In the genomic region with DNA sequence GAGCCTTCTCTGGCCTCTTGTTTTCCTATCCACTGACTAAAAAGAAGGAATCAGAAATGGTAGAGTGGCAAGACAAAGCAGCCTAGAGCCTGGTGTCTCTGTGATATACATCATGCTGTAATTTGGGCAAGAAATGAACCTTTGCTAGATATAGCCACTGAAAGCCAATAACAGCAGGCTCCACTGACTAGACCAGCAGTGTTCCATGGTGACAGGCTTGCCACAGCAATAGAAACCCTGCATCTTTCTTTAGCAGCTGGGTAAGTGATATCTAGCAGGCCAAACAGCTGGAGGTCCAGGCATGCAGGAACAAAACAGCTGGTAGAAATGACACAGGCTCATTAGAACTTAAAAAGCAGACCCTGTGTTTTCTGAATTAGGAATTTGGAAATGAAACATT, we compare ENCODE assay signal across 28 mouse cellular contexts. TPM values are rescaled to one million over a fixed set of nuclear protein-coding genes. Genes with fewer than 3 reads are reported as not detected.
"Had no signal": no experiment of that assay in that cellular context is flagged by ENCODE, and none has a peak within 500 bp of the region (broad histone marks: within the 10 kb centered on the region; RNA-seq: fewer than 3 reads in every experiment).

No protein-coding gene starts in this region.

- H3K4me3 ChIP-seq: embryonic facial prominence, embryonic 12.5 days; embryonic facial prominence, embryonic 13.5 days; embryonic facial prominence, embryonic 15.5 days; erythroblast, embryonic 14.5 days; forebrain, embryonic 10.5 days; forebrain, embryonic 12.5 days; forebrain, embryonic 13.5 days; forebrain, embryonic 15.5 days; gastrocnemius, adult 2 months; heart, adult 2 months had no signal

- H3K27me3 ChIP-seq: embryonic facial prominence, embryonic 12.5 days; embryonic facial prominence, embryonic 13.5 days; embryonic facial prominence, embryonic 15.5 days; forebrain, embryonic 12.5 days; forebrain, embryonic 13.5 days; forebrain, embryonic 15.5 days had no signal

- H3K4me2 ChIP-seq: embryonic facial prominence, embryonic 12.5 days; embryonic facial prominence, embryonic 13.5 days; embryonic facial prominence, embryonic 15.5 days; forebrain, embryonic 12.5 days; forebrain, embryonic 13.5 days; forebrain, embryonic 15.5 days had no signal

- DNase-seq: cerebellum, adult 18-20 months; cerebellum, adult 2 months; cerebellum, adult 8-10 months; cerebellum, adult 9-10 months; cerebellum, adult 9-11 months; cerebellum, postnatal 10 days; cerebellum, postnatal 14 days; cerebellum, postnatal 25 days; cerebellum, postnatal 36 days; embryo, embryonic 11 days; forebrain, postnatal 0 days; gastrocnemius, adult 2 months; gastrocnemius, postnatal 10 days; gastrocnemius, postnatal 14 days; gastrocnemius, postnatal 25 days; gastrocnemius, postnatal 36 days; heart, adult 2 months had no signal

- ATAC-seq: forebrain, embryonic 13.5 days; forebrain, embryonic 14.5 days; forebrain, embryonic 15.5 days; forebrain, embryonic 16.5 days; forebrain, postnatal 0 days had no signal

- H3K9ac ChIP-seq: embryonic facial prominence, embryonic 12.5 days; embryonic facial prominence, embryonic 13.5 days; embryonic facial prominence, embryonic 15.5 days; forebrain, embryonic 12.5 days; forebrain, embryonic 13.5 days; forebrain, embryonic 15.5 days; forebrain, postnatal 0 days had no signal

- H3K4me1 ChIP-seq: embryonic facial prominence, embryonic 12.5 days; embryonic facial prominence, embryonic 13.5 days; embryonic facial prominence, embryonic 15.5 days; forebrain, embryonic 10.5 days; forebrain, embryonic 12.5 days; forebrain, embryonic 13.5 days; forebrain, embryonic 15.5 days had no signal

- H3K9me3 ChIP-seq: embryonic facial prominence, embryonic 12.5 days; embryonic facial prominence, embryonic 13.5 days; embryonic facial prominence, embryonic 15.5 days; forebrain, embryonic 10.5 days; forebrain, embryonic 12.5 days; forebrain, embryonic 13.5 days; forebrain, embryonic 15.5 days had no signal

- H3K27ac ChIP-seq: embryonic facial prominence, embryonic 12.5 days; embryonic facial prominence, embryonic 13.5 days; embryonic facial prominence, embryonic 15.5 days; forebrain, embryonic 10.5 days; forebrain, embryonic 12.5 days; forebrain, embryonic 13.5 days; forebrain, embryonic 15.5 days; gastrocnemius, adult 2 months; heart, adult 2 months had no signal

- H3K36me3 ChIP-seq: embryonic facial prominence, embryonic 12.5 days; embryonic facial prominence, embryonic 13.5 days; embryonic facial prominence, embryonic 15.5 days; forebrain, embryonic 10.5 days; forebrain, embryonic 12.5 days; forebrain, embryonic 15.5 days had no signal

RNA-seq across cellular contexts. Expression of gene Sh2d4b, which starts 18.5 kb away (rescaled TPM):
- total RNA-seq: granulocyte monocyte progenitor cell, adult 5-6 weeks had no signal
